Mouse (Mus musculus) regulatory T cell (primary cell): Measurements from ENCODE around the gene Mical2.

Source experiments
- in situ Hi-C: fragments of 300-600 bp; cut with MboI, MseI; formaldehyde crosslinking; loops from one replicate; pipeline ENCODE4 v1.15.1; 2025; ENCODE audit warnings: high pct_unique_total_duplicates

The Mical2 gene

DNA sequence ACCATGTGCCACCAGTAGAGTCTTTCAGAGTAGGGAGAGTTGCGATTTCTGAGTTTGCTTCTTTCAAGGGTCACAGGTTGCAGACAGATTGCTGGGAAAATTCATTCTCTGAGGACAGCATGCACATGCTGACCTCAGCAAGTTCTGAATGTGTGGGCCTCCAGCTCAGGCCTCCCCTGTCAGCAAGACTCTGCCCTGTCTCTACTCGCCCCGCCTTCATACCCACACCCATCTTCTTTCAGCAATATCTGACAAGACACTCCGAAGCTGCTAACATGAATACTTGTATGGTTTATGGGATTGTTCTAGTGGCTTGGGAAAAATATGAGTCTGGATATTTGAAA is 84.3 kb downstream of the Mical2 start:
- in situ Hi-C loops: no loop called here

DNA sequence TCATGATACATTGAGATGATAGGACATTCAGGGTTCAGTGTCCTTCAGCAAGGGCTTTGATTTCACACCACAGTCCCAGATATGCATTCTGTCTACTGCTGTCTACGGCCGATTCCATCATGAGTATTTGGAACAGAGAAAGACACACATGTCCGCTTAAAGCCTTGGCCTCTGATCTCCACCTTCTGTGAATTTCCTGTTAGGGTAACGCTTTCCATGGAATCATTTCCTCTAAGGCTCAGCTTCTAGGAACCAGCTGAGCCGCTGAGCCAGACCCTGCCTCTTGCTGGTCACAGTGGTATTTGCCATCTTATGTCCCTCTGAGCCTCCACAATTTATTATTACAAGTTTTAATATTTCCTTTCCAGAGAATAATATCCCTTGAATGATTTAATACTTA is 87.6 kb downstream of the Mical2 start:
- in situ Hi-C loops: no loop called here

DNA sequence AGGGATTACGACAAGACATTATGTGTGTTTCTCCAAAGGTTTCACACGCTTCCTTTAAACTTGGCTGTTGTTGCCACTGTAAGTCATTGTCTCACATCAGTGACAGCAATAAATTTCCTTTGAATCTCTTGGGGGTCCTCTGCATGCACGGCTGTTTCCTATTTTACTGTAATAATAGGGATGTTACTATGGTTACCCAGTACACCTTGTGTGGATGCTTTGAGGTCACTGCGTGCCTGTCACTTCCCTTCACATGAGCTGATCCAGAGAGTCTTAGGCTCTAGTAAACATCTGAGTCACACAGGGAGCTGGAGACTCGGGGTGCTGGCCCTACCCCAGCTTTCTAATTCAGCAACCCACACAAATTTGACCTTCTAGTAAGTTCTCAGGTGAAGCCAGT is 88.0 kb downstream of the Mical2 start:
- in situ Hi-C loops: no loop called here

DNA sequence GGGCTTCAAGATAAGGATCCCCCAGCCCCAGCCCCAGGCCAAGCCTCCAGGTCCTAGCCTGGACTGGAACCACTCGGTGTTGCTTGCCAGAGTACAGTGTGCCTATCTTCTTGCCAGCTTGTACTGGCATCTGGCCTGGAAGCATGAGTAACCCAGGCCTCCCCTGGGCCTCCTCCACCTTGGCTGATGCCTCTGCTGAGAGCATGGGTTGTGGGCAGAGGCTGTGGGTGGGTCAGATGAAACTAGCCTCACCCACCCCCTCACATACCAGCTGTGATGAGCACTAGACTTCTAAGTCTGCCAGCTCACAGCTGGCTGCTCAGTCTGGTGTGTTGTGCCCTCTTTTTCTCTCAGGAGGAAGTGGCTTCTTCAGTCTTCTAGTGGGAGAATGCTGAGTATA is 90.6 kb downstream of the Mical2 start:
- in situ Hi-C loops: no loop called here

DNA sequence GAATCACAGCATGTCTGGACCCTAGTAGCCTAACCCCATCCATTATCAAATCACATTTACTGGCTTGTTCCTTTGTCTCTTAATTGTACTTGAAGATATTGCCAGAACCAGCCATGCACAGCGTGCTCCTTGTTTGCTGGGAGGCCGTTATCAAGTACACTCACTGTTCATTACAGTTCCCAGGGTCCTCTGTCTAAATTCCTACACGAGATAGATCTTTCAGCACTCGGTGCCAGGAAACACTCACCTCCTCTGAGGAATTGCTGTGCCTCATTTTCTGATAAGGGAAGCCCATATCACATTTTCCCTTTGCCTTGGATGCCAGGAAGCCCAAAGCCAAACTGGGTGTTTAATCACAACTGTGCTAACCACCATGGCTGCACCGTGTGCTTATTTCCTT is 91.8 kb downstream of the Mical2 start:
- in situ Hi-C loops: no loop called here

DNA sequence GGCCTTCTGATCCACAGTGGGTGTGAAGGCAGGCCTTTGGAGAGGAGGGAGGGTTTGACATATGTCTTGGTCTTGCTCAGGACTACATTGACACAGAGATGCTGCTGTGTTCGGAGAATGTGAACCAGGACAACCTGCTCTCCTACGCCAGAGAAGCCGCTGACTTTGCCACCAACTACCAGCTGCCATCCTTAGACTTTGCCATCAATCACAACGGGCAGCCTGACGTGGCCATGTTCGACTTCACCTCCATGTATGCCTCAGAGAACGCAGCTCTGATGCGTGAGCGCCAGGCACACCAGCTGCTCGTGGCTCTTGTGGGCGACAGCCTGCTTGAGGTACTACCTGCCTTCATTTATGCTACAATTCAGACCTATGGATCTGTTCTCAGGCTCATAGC is 92.7 kb downstream of the Mical2 start:
- in situ Hi-C loops: no loop called here

DNA sequence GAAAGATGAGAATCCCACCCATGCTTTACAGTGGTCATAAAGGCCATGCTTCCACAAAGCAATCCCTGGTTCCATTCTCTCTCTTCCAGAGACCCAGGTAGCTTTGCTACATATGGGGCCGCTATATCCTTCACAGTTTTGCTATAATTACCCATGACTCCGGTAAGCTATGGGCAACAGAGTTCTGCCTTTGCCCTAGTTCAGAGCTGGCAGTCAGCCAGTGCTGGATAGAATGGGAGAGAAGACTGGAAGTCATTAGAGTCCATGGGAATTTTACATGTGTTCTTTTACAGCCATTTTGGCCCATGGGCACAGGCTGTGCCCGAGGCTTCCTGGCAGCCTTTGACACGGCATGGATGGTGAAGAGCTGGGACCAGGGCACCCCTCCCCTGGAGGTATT is 93.8 kb downstream of the Mical2 start:
- in situ Hi-C loops: no loop called here

DNA sequence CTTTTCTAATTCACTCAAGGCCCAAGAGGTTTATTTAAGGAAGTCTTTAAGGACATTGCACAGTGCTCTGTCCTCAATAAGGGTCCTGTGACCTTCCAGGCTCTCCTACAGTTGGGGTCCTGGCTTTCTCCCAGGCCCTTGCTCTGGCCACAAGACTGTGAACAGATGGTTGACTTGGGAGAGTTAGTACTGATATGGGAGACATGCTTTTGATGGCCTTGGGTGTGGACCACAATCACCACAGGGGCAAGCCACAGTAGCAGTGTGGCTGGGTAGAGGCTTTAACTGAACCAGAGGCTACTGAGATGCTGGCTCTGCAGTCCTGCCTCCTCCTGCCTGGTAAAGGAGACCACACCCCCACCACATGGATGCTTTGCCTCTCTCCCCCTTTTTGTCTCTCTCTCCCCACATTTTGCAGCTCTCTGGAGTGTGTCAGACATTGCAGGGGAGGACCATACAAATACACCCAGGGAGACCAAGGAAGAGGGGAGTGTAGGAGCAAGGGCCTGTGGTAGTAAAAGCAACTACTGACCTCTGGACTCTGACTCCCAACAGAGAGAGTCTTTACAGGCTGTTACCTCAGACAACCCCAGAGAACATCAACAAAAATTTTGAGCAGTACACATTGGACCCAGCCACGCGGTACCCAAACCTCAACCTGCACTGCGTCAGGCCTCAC is 94.5 kb downstream of the Mical2 start:
- in situ Hi-C loops: no loop called here

DNA sequence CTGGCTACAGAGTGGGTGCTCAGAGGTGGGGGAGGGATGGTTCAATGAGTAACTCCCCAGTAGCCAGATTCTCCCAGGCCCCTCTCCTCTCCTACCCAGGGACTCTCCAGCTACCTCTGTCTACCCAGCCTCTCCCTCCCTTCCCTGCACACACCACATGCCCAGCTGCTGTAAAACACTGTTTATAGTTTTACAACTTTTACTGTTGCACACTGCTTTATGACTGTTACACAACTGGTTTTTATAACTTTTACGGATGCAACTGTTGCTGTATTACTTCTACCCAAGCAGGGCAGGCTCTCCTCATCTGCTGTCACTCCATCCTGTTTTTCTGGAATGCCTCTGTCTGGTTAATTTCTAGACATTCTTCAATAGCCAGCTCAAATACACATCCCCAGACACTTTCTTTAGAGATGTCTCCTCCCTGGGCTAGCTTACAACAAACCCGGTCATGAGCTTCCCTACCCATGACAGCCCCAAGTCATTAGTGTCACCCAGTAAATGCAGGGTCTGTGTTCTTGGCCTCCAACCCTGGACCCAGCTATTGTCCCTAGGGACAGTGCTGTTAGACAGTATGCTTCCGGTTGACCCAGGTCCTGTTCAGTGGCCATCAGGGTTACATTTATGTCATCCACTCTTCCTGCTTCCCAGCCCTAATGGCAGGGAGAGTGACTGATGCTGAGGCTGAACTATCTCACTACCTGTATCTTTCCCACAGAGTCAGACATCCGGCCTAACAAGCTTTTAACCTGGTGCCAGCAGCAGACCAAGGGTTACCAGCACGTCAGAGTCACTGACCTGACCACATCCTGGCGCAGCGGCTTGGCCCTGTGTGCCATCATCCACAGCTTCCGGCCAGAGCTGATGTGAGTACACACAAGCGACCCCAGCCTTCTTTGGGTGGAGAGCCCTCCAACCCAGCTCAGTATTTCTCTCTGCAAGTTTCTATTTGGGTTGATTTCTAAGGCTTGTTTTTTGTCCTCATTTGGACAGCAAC is 96.4 kb downstream of the Mical2 start:
- in situ Hi-C loops: no loop called here

DNA sequence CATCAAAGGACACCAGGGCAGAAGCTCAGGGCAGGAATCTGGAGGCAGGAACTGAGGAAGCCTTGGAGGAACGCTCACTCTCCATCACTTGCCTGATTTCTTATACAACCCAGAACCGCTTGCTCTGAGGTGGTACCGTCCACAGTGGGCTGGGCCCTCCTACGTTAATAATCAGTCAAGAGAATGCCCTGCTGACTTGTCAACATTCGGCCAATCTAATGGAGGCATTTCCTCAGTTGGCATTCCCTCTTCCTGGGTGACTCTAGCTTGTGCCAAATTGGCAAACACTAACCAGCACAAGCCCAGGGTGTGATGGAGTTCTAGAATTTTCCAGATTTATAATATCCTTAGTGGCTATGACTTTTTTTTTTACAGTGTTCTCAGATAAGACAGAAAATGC is 98.9 kb downstream of the Mical2 start:
- in situ Hi-C loops: no loop called here

DNA sequence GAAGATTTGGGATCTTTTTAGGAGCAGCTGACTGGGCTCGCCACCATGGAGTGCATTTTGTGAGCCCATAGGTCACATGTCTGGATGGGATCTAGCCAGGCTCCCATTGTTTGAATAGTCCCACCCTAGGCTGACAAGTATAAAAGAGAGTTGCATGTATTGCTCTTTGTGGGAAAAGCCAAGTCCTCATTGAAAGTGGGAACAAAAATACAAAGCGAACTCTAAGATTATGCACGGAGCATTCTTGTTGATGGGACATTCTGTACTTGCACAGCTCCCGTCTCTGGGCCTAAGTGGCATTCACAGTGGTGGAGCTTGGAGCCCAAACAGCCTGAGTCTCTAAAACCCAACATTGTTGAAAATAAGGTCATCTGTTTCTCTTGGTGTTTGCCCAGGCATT is 101.2 kb downstream of the Mical2 start:
- in situ Hi-C loops: no loop called here

DNA sequence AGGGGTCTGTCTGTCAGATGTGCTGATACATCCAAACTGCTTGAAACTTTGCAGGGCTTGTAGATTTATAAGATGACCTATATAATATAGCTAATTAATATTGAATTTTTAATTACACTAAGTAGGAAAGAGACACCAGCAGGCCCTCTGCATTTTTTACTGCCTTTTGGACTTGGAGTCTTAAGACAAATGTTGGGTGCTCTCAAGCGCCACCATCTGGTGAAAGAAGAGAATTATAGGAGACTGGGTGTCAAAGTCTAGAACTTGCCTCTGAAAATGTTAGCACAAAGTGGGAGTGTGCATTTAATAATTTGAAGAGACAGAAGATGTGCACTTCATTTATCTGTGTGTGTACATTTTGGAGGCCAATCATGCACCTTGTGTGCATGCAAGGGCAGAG is 103.3 kb downstream of the Mical2 start:
- in situ Hi-C loops: no loop called here

DNA sequence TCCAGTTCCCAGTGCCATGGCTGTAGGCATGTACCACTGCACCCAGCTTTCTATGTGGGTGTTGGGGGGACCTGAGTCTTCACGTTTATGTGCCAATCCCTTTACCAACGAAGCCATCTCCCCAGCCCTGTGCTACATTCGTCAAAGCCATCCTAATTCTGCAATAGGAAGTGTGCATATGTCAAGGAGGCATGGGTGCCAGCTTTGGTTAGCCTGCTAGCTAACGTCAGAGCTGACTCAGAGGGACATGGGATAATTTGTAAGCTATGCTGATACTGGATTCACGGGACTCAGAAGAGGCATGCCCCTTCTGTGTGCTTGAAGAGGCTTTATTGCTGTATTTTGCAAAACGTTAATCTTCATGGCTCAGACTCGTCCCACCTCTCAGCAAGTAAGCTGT is 103.8 kb downstream of the Mical2 start:
- in situ Hi-C loops: no loop called here

DNA sequence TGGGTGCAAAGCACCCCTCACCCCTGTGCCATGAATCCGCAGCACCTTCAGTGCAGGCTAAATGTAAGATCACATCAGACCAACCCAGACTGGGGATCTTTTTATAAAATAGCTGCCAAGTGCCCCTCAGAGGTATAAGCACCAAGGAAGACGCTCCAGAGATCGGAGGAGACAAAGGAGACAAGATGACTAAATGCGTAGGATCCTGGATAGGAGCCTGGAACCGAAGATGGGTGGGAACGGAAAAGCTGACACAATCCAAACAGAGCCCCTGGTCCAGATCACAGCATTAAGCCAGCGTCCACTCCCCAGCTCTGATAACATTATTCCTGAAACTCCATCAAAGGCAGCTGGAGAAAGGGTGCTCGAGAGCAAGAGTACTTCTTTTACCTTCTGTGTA is 105.3 kb downstream of the Mical2 start:
- in situ Hi-C loops: no loop called here

DNA sequence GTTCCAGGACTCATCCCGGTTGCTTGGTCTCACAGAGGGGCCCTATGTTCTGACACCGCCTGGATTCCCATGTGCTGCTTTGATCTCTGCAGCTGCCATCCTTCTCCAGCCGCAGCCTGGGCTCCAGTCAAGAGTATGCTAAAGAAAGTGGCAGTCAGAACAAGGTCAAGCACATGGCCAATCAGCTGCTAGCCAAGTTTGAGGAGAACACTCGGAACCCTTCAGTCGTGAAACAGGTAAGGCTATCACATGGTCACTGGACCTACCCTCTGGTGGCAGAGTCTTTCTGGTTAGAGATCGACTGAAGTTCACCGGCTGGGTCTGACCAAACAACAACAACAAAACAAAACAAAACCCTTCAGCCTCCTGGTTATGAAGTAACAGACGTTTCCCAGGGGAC is 106.1 kb downstream of the Mical2 start:
- in situ Hi-C loops: no loop called here

DNA sequence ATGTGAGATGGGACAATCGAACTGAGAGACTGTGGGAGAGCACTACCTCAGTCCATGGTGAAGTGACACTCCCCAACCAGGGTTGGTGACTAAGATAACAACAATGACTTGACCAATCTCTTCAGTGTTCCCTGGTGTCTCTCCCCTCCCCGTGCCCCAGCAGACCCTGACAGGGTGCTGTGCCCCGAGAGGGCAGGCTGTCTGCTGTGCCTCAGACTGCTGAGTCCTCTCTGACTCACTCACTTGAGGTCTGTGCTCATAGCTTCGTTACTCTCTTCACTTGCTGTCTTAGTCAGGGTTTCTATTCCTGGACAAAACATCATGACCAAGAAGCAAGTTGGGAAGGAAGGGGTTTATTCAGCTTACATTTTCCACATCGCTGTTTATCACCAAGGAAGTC is 106.8 kb downstream of the Mical2 start:
- in situ Hi-C loops: no loop called here

DNA sequence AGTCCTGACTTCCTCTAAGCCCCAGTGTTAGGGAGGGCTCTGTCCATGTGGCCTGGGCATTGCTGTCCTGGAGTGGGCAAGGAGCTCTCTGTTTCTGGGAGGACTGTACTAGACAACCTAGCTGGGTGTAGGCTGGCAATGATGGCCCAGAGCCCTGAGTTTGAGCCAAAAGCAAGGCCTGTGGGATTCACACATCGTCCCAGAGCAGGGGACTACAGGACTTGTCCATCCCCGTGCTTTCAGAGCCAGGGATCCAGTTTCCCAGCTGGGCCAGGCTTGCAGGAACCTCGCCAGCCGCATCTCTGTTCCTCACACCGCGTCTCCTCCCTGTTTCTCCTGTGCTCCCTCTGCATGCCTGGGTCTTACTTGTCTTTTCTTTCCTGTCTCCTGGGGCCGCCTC is 107.7 kb downstream of the Mical2 start:
- in situ Hi-C loops: no loop called here

DNA sequence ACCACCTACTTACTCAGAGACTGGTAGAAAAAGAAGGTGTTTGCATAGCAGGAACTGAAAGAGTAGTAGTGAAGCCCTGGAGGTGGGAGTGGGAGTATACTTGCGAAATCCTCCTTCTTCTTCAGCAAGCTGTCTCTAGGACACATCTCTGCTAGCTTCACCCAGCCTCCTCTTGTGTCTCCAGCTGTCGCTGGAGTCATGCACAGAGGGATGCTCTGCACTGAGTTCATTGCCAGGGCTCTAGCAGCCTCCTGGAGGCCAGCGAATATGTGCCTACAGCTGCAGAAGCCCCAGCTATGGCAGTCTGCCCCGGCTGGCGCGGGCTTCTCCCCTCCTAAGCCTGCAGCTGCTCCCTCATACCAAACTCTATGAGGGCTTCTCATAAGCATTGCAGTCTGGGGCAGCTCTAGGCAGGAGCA is 110.6 kb downstream of the Mical2 start:
- in situ Hi-C loops: no loop called here

DNA sequence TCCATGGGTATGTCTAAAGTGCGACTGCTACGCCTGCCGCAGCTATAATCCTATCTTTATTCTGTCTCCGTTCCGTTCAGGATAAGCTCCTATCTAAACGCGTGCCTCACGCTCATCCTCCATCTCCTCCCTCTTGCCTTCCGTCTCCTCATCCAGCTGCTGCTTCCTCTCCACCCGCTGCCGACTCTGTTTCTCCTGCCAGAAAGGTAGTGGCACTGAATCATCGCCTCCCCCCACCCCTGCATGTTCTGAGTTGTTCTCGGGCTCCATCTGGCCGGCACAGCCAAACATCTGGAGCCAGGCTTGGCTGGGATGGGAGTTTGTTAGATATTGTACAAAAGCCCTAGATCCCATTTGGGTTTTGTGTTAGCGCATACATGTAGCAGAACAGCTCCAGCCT is 111.1 kb downstream of the Mical2 start:
- in situ Hi-C loops: no loop called here

DNA sequence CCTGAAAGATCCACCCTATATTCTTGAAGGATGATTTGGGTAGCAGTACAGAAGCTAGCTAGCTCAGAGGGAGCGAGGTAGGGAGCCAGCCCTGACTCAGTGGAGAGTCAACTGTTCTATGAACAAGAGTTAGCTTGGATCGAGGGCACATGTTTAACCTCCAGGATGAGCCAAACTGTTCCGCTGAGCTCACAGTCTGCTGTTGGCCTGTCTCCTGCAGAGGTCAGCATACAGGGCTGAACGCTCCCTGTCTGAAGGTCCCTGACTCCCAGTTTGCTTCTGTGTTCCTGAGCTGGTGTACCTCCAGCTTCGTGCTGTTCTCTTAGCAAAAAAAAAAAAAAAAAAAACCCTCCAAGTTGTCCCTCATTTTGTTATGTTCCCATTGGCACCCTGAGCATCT is 112.1 kb downstream of the Mical2 start:
- in situ Hi-C loops: no loop called here

DNA sequence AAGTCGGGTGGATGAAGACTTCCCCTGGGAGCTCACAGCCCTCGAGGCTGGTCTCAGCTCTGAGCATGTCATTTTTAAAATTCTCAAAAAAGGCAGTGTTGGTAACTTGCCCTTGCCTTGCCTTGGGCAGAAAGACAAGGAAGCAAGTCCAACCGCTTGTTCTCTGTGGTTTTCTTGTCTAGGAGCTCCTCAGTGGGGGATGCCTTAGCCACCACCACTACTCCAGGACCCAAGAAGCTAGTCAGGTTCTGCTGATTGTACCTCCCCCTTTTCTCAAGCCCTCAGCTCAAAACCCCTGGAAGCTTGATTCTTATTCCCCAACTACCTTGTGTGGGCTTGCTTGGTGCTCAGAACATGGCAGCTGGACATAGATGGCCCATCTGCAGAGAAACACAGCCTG is 115.4 kb downstream of the Mical2 start:
- in situ Hi-C loops: no loop called here

DNA sequence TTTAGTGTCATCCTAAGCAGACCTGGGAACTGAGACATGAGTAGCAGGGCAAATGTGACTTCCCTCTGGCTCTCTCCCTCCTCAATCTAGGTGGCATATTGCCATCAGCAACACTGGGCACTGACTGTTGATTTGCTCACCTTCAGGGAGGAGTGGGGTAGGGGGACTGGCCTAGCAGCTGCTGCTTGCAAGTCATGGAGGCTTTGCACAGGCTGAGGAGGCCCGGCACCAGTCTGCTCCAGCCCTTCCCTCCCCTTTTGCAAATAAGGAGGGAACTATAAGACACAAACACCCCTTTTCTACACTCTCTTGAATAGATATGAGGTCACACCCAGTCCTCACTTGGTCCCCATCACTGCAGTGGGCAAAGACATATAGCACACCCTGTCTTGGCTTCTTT is 120.0 kb downstream of the Mical2 start:
- in situ Hi-C loops: loop anchor here (5.0 kb wide), 1 partner anchor 43 kb away; no protein-coding TSS in a partner anchor

DNA sequence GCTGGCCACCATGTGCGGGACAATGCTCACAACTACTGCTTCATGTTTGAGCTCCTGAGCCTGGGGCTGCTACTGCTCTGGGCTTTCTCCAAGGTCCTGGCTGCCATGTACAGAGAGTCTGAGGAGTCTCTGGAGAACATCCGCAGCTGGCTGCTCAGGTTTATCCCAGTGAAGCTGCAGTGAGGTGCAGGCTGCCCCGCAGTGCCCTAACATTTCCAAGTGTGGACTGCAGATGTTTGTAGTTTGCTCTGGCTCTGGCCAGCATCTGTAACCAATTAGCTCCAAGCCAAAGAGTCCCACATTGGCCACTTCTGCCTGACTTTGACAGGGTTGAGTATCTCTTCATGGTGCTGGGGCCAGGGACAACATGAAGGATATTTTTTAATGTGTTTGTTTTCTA is 125.9 kb downstream of the Mical2 start:
- in situ Hi-C loops: no loop called here
